Mouse (Mus musculus): ENCODE data around the gene Ptpn7. TPM values are rescaled to one million over a fixed set of nuclear protein-coding genes. Genes with fewer than 3 reads are reported as not detected.

Gene Ptpn7
- total RNA-seq, 2 experiments from 2014 or later = 0.35 to 0.59 TPM

DNA sequence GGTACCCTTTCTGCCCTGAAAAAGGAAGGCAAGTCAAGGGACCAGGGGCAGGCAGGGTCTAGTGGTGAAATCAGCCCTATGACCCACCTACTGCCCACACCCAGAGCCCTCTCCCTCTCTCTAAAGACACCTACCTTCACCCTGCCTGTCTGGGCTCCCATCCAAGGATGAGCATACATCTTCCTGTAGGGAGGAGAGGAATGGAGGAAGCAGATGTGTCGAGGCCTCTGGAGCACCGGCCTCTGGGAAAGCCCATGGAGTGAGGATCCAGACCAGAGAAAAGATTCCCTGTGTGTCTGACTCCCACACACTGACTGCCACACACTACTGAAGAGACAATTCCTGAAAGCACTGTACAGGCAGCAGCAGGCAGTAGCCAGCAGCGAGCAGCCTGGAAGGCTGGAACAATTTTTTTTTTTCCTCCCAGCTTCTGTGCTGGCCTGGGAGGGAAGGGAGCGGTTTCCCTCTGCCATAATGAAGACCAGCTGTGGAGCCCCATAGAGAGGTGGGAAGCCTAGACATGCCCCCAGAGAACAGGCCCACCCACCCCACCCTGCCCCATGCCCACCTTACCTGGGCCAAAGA lies 6.0 kb upstream of the Ptpn7 start:
- no peak for DNase-seq (ENCODE audit: low spot score in 2 of 2)

DNA sequence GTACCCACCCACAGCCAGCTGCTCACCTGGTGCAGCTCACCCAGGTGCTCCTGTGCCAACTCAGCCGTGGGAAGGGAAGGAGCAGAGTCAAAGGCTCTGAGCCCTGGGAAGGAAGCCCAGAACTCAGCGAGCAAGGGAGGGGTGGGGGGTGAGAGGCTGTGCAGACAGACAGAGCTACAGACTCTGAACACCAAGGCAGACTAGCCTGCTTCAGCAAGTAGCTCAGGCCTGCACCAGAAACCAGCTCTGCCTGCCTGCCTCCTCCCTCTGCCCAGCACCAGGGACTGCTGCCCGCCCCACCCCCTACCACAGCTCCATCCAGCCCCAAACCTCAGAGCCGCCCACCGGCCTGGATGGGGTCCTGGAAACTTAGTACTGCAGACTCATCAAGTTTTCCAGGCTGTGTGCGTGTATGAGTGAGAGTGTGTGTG lies 4.5 kb upstream of the Ptpn7 start:
- intact Hi-C loops (cut with DNase I) = no loop called here
- DNase-seq (ENCODE audit: low spot score in 2 of 2) = no peak

More for the DNA sequence above, 6.0 kb upstream of the Ptpn7 start:
- intact Hi-C loops (cut with DNase I) = no loop called here

DNA sequence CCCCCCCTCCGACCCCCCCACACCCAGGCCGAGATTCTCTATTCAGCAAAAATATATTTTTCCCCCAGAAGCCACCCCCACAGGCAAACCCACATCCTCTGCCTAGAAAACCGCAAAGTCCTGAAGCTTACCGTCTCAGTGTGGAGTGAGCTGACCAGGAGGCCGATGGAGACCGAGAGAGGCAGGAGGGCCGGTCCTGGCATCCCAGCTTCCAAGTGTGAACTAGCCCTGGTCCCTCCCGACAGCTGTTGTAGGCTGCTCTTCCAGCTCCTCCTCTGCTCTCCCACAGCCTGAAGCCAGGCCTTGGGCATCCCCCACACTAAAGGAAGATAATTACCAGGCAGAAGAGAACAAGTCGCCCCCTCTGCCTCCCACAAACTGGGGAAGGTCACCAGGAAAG lies 3.5 kb upstream of the Ptpn7 start:
- no peak for DNase-seq (ENCODE audit: low spot score in 2 of 2)
- intact Hi-C loops (cut with DNase I) = no loop called here

DNA sequence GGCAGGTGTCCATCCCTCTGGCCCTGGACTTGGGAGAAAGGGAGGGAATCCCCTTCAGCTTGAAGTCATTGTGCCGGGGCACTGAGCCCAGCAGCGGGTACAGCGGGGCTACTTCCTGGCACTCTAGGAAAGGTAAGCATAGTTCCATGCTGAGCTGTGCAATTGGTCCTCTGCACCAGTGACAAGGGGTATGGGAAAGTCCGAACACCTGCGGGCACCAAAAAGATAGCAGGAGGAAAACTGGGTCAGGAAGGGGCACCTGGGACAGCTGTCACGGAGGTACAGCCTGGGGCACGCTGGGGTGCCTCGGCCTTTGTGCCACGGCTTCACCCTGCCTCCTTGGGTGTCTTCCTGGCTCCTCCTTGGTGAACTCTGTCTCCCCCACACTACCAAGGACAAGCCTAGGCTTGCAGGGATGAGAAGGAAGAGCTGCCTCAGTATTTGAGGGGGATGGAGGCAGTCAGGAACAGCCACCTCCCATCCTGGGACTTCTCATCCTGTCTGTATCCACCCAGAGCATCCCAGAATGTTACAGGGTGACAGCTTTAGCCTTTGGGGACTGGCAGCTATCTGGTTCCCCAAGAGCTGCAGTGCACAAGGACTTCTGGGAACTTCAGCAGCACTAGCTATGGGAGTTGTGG lies 2.8 kb upstream of the Ptpn7 start:
- no peak for DNase-seq (ENCODE audit: low spot score in 2 of 2)
- intact Hi-C loops (cut with DNase I) = no loop called here

DNA sequence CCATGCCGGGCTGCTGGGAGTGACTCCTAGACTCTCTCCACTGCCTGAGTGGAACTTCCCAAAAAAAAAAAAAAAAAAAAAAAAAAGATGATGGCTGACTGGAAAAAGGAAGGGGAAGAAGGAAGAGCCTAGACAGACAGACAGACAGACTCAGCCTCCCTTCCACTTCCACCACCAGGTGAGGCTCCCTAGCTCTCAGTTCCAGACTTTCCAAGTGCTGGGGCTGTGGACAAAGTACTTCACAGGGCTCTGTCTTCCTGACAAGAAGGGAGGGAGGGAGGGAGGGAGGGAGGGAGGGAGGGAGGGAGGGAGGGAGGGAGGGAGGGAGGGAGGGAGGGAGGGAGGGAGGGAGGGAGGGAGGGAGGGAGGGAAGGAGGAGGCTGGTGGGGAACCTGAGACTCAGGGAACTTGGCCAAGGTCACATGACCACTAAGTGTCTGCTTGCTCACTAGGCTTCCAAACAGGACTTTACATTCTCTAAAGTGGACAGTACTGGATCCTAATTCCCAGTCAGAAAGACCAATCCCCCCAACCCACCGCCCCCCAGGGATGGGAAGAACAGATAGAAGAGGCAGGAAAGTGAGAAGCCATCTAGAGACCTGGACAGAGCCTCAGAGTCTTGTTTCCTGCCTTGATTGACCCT lies 2.0 kb upstream of the Ptpn7 start:
- intact Hi-C loops (cut with DNase I) = no loop called here

DNA sequence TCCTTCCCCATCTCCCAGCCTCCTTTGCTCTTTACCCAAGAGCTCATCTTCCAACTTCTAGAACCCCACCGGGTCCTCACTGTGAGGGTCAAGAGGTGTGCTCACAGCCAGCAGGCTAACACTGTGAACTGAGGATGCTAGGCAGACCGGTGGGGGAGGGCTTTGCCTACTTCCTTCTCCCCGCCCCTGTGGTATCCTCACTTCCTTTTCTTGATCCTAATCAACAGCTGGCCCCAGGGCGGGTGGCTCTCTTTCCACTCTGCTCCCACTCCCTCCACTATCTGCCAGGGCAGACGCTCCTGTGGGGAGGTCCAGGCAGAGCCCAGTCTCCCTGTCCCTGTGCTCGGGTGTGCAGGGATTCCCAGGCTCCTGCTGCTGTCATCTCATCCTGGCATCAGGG lies 1.5 kb upstream of the Ptpn7 start:
- DNase-seq (ENCODE audit: low spot score in 2 of 2) = no peak
- intact Hi-C loops (cut with DNase I) = no loop called here

More for the DNA sequence above, 2.0 kb upstream of the Ptpn7 start:
- no peak for DNase-seq (ENCODE audit: low spot score in 2 of 2)

DNA sequence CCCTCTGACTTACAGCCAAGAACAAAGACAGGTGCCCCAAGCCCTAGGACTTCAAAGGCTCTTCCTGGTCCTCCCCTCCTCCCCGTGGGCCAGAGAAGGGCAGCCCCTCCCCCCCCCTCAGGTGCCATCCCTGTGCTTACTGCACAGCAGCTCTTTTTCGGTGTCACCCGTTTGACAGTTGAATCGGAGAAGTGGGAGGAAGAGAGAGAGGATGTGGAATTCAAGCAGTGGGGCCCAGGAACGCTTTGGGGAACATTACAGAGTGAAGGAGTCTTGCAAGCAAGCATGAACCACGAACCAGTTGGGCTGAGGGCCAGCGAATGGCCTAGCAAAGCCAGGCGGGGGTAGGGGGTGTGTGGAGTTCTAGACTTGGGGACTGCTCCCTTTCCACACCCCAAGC lies 940 bp upstream of the Ptpn7 start:
- no peak for DNase-seq (ENCODE audit: low spot score in 2 of 2)
- intact Hi-C loops (cut with DNase I) = no loop called here

DNA sequence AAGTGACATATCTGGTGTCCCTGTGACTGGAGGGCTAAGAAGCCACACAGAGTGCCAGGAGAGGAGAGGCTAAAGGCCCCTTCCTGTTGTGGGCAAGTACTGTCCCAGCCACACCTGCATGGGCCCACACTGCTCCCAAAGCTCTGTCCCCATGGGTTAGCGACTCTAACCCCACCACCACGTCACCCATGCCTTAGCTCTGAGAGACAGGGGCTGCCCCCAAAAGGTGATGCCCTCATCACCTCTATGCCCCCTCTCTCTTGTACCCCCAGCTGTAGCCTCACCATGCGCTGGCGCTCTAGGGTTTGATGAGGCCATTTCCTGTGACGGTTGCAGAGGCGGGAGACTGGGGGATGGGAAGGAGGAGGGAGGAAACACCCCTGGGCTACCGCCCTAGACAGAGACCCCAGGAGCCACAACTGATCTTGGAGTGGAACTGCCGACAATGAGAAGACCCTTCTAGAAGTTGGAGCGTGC lies 431 bp downstream of the Ptpn7 start:
- intact Hi-C loops (cut with DNase I) = no loop called here

DNA sequence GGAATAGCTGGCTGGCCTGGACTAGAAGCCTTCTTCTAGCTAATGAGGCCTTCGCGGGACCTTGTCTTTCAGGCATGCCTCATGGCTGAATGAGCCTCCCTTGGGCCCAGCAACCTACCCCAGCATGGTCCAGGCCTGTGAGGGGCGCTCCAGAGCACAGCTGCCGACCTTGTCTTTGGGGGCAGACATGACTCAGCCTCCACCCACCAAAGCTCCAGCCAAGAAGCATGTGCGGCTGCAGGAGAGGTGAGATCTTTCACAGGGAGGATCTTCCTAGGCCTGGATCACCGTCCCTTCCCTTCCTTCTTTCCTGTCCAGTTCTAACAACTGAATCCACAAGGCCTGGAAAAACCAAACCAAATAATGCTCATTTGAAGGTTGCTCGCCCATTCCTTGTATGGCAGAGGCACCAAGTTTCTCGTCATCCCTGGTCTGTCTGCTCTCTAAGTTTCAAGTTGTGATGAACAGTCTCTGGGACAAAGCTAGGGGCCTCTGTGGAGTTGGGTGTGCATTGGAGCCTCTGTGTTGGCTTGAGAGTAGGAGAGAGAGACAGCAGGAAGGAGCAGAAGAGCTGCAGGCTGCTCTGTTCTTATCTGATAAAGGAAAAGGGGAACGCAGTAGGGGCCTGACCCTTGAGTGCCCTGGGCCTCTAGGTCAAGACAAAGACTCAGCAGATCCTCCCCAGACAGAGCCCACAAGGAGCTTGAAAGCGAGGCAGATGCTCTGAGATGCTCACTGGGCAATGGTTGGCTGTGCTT lies 1.4 kb downstream of the Ptpn7 start:
- intact Hi-C loops (cut with DNase I) = no loop called here
- no peak for DNase-seq (ENCODE audit: low spot score in 2 of 2)

More for the DNA sequence above, 431 bp downstream of the Ptpn7 start:
- DNase-seq (ENCODE audit: low spot score in 2 of 2) = no peak

DNA sequence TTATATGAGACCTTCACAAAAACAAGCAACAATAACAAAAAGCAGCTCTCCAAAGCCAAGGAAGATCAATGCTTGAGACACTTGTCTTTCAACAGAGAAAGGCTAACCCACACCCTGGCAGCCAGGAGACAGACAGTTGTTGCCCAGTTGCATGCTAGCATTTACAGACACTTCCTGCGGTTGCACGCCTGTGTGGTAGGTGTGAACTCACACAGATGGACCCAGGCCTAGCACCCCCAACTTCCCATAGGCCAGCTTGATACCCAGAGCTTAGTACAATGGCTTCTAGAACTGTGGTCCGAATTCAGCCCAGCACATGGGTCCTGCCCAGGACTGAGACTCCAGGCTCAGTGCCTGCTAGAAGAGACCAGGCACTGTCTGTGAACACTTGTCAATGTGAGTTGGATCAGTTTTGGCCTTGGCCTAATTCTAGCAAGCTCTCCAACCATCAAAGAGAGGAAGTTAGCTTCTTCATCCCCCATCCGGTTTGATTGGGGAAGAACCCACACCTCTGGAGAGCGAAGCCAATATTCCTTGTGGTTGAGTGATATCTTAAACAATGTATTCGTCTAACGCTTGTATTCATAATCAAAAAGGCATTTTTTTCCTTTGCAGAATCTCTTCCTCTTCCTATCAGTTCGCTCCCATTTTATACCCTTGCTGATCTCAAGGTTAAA lies 2.7 kb downstream of the Ptpn7 start:
- intact Hi-C loops (cut with DNase I) = no loop called here
- no peak for DNase-seq (ENCODE audit: low spot score in 2 of 2)

DNA sequence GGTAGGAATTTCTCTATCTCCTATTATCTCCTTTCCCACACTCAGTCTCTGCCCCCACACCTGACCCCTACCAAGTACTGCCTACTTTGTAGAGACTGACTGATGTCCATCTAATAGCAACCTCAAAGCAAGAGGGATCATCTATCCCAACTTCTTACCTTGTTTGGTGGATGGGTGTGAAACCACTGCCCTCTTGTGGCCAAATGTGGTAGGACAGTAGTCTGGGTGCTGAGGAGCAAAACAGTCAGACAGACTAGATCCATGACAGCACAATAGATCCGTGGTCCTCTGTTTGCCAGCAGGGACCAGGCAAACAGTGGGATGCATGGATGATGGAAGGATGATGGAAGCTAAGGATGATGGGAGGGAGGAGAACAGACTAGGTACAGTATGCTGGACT lies 4.0 kb downstream of the Ptpn7 start:
- DNase-seq (ENCODE audit: low spot score in 2 of 2) = peak in 1 of 2 experiments; percentile 55
- intact Hi-C loops (cut with DNase I) = no loop called here

DNA sequence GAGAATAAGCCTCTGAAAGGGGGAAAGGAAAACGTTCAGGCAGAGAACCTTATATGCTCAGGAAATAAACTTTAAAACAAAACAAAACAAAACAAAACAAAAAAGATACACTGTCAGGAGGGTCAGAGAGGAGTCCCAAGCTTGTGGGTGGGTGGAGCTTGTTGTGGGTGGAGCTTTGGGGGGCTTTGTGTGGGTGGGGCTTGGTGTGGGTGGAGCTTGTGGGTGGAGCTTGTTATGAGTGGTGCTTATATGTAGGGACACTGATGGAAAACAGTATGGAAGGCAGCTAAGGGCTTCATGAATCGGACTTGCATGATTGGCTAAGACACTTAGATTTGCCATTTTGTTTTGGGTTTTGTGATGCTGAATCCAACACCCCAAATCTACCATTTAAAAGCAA lies 7.4 kb downstream of the Ptpn7 start:
- intact Hi-C loops (cut with DNase I) = loop anchor here (1.0 kb wide), 1 partner anchor 29 kb away; no protein-coding TSS in a partner anchor
- no peak for DNase-seq (ENCODE audit: low spot score in 2 of 2)

DNA sequence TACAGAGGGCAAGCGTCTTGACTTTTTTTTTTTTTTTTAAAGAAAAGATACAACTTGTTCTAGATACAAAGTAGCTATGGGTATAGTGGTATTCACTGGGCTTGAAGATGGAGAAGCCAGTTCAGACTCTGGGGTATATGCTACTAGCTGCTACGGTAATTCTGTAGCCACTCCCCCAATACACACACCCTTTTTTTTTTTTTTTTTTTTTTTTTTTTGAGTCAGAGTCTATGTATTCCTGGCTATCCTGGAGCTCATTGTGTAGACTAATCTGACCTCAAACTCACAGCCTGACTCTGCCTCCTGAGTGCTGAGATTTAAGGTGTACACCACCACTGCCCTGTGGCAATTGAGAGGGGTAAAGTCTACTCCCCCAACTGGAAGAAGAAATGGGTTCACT lies 10.0 kb downstream of the Ptpn7 start:
- intact Hi-C loops (cut with DNase I) = no loop called here
- DNase-seq (ENCODE audit: low spot score in 2 of 2) = no peak

DNA sequence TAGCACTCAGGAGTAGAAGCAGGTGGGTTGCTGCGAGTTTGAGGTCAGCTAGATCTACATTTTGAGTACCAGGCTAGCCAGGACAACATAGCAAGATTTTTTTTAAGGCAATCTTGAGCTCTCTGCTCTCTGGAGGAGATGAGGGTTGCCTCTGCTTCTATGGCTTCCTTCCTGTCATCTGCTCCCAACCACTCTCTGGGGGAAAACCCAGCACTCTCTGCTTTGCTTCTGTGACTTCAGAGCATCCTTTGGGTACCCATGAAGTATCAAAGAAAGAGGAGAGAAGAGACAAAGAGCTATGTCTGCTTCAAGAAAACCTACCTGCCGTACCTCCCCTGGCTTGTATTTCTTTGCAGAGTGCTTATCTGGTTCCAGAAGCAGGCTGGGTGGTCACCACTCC lies 11.4 kb downstream of the Ptpn7 start:
- no peak for DNase-seq (ENCODE audit: low spot score in 2 of 2)
- intact Hi-C loops (cut with DNase I) = no loop called here

DNA sequence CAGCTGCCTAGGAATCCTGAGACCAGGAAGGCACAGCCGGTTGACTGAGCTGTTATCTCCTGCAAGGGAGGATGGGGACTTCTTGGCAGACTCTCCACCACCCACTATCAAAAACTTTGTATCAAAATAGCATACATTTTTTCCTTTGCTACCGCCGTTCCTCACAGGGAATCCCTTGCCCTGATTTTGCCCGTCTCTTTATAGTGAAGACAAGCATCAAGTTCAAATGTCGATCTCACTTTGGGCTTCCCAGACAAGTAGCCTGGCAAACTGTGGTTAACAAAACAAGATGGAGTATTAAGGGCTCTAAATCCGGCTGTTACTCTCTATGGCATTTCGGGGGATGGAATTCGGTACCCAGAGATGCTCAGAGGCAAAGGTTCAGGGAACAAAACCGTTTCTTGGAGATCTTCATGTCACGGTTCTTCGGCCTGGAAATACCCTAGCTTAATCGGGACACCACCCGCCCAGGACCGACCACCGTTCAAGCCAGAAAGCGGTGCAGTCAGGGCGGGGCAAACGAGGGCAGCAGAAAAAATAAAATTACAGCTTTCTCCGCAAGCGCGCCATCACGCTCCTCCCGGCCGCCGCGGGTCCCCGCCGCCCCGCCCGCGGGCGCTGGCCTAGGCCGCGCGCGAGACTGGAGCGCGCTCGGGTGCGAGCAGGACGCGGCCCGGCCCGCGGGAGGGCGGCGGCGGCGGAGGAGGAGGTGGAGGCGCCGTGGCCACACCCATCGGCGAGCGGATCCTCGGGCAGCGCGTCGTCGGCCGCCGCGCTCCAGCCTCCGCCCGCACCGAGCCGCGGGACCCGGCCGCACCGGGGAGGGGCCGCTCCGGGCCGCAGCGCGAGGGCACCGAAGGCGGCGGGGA lies 13.8 kb downstream of the Ptpn7 start, which contains the start of gene Arl8a:
Gene Arl8a, plus strand, starts transcription at position 748 of the 869 bp plus-strand sequence.
- intact Hi-C loops (cut with DNase I) = no loop called here
- DNase-seq (ENCODE audit: low spot score in 2 of 2) = peak; percentile 85 to 89

DNA sequence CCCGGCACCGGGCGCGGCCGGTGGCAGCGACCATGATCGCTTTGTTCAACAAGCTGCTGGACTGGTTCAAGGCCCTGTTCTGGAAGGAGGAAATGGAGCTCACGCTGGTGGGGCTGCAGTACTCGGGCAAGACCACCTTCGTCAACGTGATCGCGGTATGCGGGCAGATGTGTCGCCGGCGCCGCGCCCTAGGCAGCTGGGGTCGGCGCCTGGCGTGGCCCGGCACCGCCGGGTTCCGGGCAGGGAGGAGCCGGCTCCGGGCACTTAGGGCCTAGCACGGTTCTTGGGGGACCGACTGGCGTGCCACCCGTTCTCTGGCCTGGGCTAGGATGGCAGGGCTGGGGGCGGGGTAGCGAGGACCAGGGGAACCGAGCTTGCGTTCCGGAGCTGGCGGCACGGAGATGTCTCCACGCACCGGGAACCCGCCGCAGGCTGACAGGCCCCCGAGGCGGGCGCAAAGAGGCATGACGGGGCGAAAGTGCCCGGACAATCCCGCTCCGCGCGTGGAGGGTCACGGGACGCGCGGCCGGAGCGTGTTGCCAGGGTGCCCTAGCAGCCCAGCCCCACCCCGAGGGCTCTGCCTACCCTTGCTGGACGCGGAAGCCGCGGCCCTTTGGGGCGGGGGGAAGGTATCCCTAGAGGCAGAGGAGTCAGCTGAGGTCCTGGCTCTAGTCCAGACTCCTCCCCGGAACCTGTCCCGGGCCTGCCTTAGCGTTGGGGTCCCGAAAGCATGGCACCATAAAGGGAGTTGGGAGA lies 14.6 kb downstream of the Ptpn7 start:
- intact Hi-C loops (cut with DNase I) = no loop called here
- DNase-seq (ENCODE audit: low spot score in 2 of 2) = peak; percentile 77 to 79

DNA sequence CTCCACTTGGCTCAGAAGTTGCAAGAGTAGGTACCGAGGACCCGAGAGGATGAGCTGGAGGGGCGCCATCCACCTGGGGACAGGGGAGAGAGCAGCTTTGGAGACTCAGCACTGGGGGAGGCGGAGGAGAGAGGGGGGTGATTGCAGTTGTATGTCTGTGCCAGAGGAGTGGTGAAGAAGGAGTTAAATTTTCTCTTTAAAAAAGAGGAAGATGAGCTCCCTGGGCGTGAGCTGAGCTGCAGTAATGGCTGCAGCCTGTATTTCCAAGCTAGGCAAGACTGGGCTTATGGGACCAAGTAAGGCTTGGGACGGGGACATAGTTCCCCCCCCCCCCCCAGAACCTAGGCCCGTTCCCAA lies 15.2 kb downstream of the Ptpn7 start:
- intact Hi-C loops (cut with DNase I) = no loop called here

DNA sequence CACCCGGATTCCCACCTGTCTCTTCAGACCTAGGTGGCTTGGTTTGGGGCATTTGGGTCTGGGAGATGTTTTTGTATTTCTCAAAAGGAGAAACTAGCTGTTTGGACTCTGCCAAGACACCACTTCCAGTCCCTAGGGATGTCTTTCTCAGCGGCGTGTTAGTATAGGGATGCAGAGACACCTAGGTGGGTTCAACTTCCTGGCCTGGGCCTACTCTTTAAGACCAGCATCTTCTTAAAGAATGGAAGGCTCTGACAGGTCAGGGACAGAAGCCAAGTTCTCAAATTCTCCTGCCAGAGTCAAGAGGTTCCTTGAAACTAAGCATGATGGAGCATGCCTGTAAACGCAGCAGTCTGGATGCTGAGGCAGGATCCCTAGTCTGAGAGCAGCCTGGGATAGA lies 16.0 kb downstream of the Ptpn7 start:
- DNase-seq (ENCODE audit: low spot score in 2 of 2) = no peak

More for the DNA sequence above, 15.2 kb downstream of the Ptpn7 start:
- no peak for DNase-seq (ENCODE audit: low spot score in 2 of 2)

More for the DNA sequence above, 16.0 kb downstream of the Ptpn7 start:
- intact Hi-C loops (cut with DNase I) = no loop called here
